Mouse (Mus musculus) cerebellum, adult (tissue): Measurements from ENCODE around the gene Defa31.
"Not testable (repeated sequence)": the region's sequence is repeated elsewhere in the genome, so short reads cannot be mapped to it uniquely, and the experiment has no call there.

Experiments used
- ATAC-seq: cut with Nextera tagmentation; 2 replicates; pipeline ENCODE4 v1.9.2; 2017; ENCODE audit warnings: mild to moderate bottlenecking, moderate library complexity, mixed read lengths; ENCODE audit not compliant: insufficient number of reproducible peaks, low FRiP score, low TSS enrichment

Defa31 gene

GRCm38 (mm10) chr8:21191314-21191713 is at the start of gene Defa31:
Defa31 (plus strand) TSS chr8:21191614.
- ATAC-seq = not testable (repeated sequence)

GRCm38 (mm10) chr8:21161977-21162376 is 29.4 kb upstream of the Defa31 start, which contains the start of gene Defa22:
Defa22 (plus strand) TSS chr8:21162277.
- not testable (repeated sequence) for ATAC-seq

- ATAC-seq = not testable (repeated sequence)
Observed at GRCm38 (mm10) chr8:21201261-21201660, 9.8 kb downstream of the Defa31 start, which contains the start of gene Gm15293. Gm15293 (plus strand) TSS chr8:21201561.
